Mouse (Mus musculus) stomach, postnatal 0 days (tissue): ENCODE results near the gene Prkd3.

Experiments used
- CTCF ChIP-seq: IDR thresholded peaks from 2 replicates; pipeline ENCODE4 v1.5.1; 2016; ENCODE audit warnings: antibody characterized with exemption, low read depth, mild to moderate bottlenecking, moderate library complexity
- EP300 ChIP-seq: optimal IDR thresholded peaks from 2 replicates; pipeline ENCODE3; 2016; ENCODE audit warnings: antibody characterized with exemption

DNA sequence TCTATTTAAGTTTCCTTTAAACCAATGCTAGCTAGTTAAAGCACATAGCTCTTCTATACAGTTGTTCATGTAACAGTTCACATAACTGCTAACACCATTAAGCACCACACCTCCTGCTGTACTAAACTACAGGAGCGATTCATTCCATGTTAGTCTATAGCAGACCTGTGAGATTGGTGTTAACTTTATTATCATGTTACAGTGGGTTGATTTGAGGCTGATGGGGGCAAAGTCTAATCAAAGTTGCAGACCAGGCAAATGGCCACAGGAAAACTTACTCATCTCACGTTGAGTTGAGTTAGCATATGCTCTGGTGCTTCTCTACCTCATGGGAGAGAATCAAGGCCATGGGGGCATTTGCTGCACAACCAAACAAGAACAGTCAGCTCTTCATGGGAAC lies 111.2 kb downstream of the Prkd3 start:
- TF ChIP-seq CTCF = no peak
- TF ChIP-seq EP300 = no peak
